Mouse (Mus musculus): ENCODE results near the gene Myl6b. TPM values are rescaled to one million over a fixed set of nuclear protein-coding genes. Genes with fewer than 3 reads are reported as not detected.
A peak's percentile ranks its signal among the peaks of the same experiment; 100 is the strongest.

Gene Myl6b
- total and polyA plus RNA-seq, 3 experiments, result 0.39 to 3.9 (median 2.5) TPM

DNA sequence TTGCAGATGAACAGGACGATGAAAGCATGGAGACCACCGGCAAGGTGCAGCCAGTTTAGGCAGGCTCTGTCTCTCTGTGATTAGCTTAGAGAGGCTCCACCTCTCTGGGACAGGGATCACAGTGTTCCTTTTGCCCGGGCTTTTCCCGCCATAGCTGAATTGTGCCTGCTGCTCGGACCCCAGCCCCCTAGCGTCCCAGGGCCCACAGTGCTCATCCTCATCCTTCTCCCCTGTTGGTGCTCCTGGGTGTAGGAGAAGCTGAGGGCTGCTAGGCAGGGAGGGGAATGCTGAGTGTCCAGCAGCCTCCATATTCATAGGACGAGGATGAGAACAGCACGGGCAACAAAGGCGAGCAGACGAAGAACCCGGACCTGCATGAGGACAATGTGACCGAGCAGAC, 24.1 kb downstream of the Myl6b start:
- no peak overlapping the region for H3K4me2 ChIP-seq (ENCODE audit: insufficient read depth, low read depth, poor library complexity, severe bottlenecking)
- in situ Hi-C loops (cut with MboI; ENCODE audit: low pct_ligation_motif_present, low pct_unique_long_range_greater_than_20kb, low sequenced_read_pairs), result no loop called here
- no peak for TF ChIP-seq SIN3A (IDR thresholded peaks at IDR 0.05; ENCODE audit: low read length)
- TF ChIP-seq IRF4 (IDR thresholded peaks at IDR 0.05; ENCODE audit: low read depth, low read length), result no peak
- no peak for TF ChIP-seq CHD1 (IDR thresholded peaks at IDR 0.05; ENCODE audit: low read depth, low read length)
- TF ChIP-seq PAX5 (IDR thresholded peaks at IDR 0.05; ENCODE audit: low read length), result no peak
- no peak for TF ChIP-seq MEF2A (IDR thresholded peaks at IDR 0.05; ENCODE audit: borderline replicate concordance, low read depth, low read length)
- TF ChIP-seq TBP (conservative IDR thresholded peaks at IDR 0.05; ENCODE audit: low read depth, low read length), result no peak
- H3K4me3 ChIP-seq (replicated peaks in 1 of 3; ENCODE audit: low read depth in 2 of 3, low read length in 2 of 3, poor library complexity in 1 of 3), result no peak overlapping the region
- H3K9me3 ChIP-seq (replicated peaks; ENCODE audit: low read length), result no peaks in the 10 kb centered on the region
- dilution Hi-C loops (cut with MboI; ENCODE audit: extremely low pct_ligation_motif_present, extremely low pct_unique_long_range_greater_than_20kb, low sequenced_read_pairs), result no loop called here
- DNase-seq (ENCODE audit: extremely low read depth), result no peak
- H3K4me1 ChIP-seq (ENCODE audit: control insufficient read depth in 1 of 2, insufficient read depth in 2 of 2), result no peaks in the 10 kb centered on the region
- no peak overlapping the region for H3K9ac ChIP-seq (ENCODE audit: insufficient read depth, low read depth)
- peaks cover 53 to 85% of the 10 kb centered on the region in 2 experiments for H3K36me3 ChIP-seq (replicated peaks in 1 of 2; ENCODE audit: control insufficient read depth in 1 of 2, insufficient read depth in 1 of 2, low read length in 1 of 2)
- no peak overlapping the region for H3K27ac ChIP-seq (ENCODE audit: insufficient read depth, low read depth)
- H3K27me3 ChIP-seq (replicated peaks), result no peaks in the 10 kb centered on the region
- H3K79me2 ChIP-seq (replicated peaks; ENCODE audit: control insufficient read depth, extremely low read depth, insufficient read depth, poor library complexity, severe bottlenecking), result no peaks in the 10 kb centered on the region

DNA sequence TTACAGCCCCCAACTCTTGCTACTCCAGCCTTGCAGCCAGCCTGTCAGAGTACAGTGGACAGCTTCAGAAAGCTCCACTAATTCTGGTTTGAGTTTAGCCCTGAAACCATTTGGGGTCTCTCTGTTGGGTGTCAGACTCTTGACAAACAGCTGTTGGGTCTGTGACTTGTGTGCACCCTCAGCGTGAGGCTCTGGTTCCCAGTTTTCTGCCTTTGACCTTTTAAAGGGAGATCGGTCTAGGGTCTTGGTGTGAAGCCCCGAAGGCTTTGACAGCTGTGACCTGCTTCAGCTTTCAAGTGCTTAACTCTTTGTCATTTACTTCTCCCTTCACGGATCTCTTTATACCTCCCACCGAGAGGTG, 38.2 kb downstream of the Myl6b start:
- Histone ChIP-seq H3K79me2 (replicated peaks; ENCODE audit: control insufficient read depth, extremely low read depth, insufficient read depth, poor library complexity, severe bottlenecking) (peaks cover 16% of the 10 kb centered on the region), H3K9me3 (replicated peaks; ENCODE audit: low read length) (no peaks in the 10 kb centered on the region), H3K27ac (ENCODE audit: insufficient read depth, low read depth) (no peak overlapping the region), H3K36me3 (replicated peaks in 1 of 2; ENCODE audit: control insufficient read depth in 1 of 2, insufficient read depth in 1 of 2, low read length in 1 of 2) (peaks cover 23 to 43% of the 10 kb centered on the region in 2 experiments), H3K27me3 (replicated peaks) (no peaks in the 10 kb centered on the region), H3K4me2 (ENCODE audit: insufficient read depth, low read depth, poor library complexity, severe bottlenecking) (peak overlapping the region; percentile 80), H3K4me1 (ENCODE audit: control insufficient read depth in 1 of 2, insufficient read depth in 2 of 2) (peaks cover 6 to 21% of the 10 kb centered on the region in 2 experiments), H3K9ac (ENCODE audit: insufficient read depth, low read depth) (peak overlapping the region; percentile 97), H3K4me3 (replicated peaks in 1 of 3; ENCODE audit: low read depth in 2 of 3, low read length in 2 of 3, poor library complexity in 1 of 3) (peak overlapping the region; percentile 71 to 82 (median 77))
- DNase-seq (ENCODE audit: extremely low read depth), result no peak
- in situ Hi-C loops (cut with MboI; ENCODE audit: low pct_ligation_motif_present, low pct_unique_long_range_greater_than_20kb, low sequenced_read_pairs), result no loop called here
- TF ChIP-seq CHD1 (IDR thresholded peaks at IDR 0.05; ENCODE audit: low read depth, low read length) (no peak), JUND (conservative IDR thresholded peaks at IDR 0.05; ENCODE audit: low read depth, low read length) (no peak), GABPA (IDR thresholded peaks at IDR 0.05; ENCODE audit: insufficient replicate concordance, low read depth, low read length) (no peak), CHD2 (IDR thresholded peaks at IDR 0.05; ENCODE audit: low read length) (0 out of 2 replicates have a peak, but pooled peaks have one; percentile 4), POLR2A (IDR thresholded peaks at IDR 0.05; ENCODE audit: low read depth, low read length) (no peak)
- dilution Hi-C loops (cut with MboI; ENCODE audit: extremely low pct_ligation_motif_present, extremely low pct_unique_long_range_greater_than_20kb, low sequenced_read_pairs), result no loop called here

DNA sequence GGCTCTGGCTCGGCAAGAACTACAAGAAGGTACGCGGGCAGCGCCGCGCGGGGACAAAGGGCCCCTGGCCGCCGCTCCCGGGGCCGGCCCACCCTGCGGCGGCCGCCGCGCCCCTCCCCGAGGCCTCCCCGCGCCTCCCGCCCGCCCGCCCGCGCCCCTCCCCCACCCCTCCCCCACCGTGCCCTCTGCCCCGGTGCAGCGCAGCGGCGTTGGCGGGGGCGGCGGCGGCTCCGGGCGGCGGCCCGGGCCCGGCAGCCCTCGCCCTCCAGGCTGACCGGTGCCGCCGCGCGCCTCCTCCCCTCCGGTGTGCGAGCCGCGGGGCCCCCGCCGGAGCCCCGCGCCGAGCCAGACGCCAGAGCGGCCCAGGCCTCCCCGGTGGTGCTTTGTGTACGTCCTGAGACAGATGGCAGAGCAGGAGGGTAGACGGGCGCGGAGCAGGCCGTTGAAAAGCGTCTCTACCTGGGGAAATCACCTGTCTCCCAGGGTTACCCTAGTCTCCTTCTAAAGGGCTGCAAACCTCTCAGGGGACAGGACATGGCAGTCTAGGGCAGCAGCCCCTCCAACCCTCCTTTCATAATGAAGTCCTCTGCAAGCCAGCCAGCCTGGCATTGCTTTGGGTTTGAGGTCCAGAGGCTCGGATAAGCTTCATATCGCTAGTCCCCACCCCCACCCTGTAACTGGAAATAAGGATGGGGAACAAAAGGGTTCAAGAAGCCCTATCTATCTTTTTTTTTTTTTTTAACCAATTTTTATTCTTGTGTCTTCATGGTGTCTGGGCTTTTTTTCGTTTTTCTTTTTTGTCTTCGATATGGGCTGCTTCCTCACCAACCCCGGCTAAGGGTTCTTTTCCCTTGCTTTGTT, 38.8 kb downstream of the Myl6b start:
- Histone ChIP-seq H3K36me3 (replicated peaks in 1 of 2; ENCODE audit: control insufficient read depth in 1 of 2, insufficient read depth in 1 of 2, low read length in 1 of 2) (peaks cover 19 to 38% of the 10 kb centered on the region in 2 experiments), H3K9ac (ENCODE audit: insufficient read depth, low read depth) (peak overlapping the region; percentile 97), H3K4me2 (ENCODE audit: insufficient read depth, low read depth, poor library complexity, severe bottlenecking) (peak overlapping the region; percentile 80), H3K79me2 (replicated peaks; ENCODE audit: control insufficient read depth, extremely low read depth, insufficient read depth, poor library complexity, severe bottlenecking) (peaks cover 16% of the 10 kb centered on the region), H3K27ac (ENCODE audit: insufficient read depth, low read depth) (peak overlapping the region; percentile 79; the same call in 1 of the 2 replicates), H3K4me3 (replicated peaks in 1 of 3; ENCODE audit: low read depth in 2 of 3, low read length in 2 of 3, poor library complexity in 1 of 3) (peak overlapping the region; percentile 71 to 82 (median 77)), H3K4me1 (ENCODE audit: control insufficient read depth in 1 of 2, insufficient read depth in 2 of 2) (peaks cover 6 to 27% of the 10 kb centered on the region in 2 experiments), H3K27me3 (replicated peaks) (no peaks in the 10 kb centered on the region), H3K9me3 (replicated peaks; ENCODE audit: low read length) (no peaks in the 10 kb centered on the region)
- DNase-seq (ENCODE audit: extremely low read depth), result peak; percentile 36
- dilution Hi-C loops (cut with MboI; ENCODE audit: extremely low pct_ligation_motif_present, extremely low pct_unique_long_range_greater_than_20kb, low sequenced_read_pairs) (no loop called here), in situ Hi-C loops (cut with MboI; ENCODE audit: low pct_ligation_motif_present, low pct_unique_long_range_greater_than_20kb, low sequenced_read_pairs) (no loop called here)
- TF ChIP-seq RAD21 (IDR thresholded peaks at IDR 0.05; ENCODE audit: low read depth, low read length) (no peak), CHD2 (IDR thresholded peaks at IDR 0.05; ENCODE audit: low read length) (peak; percentile 36; the same call in 1 of the 2 replicates), IRF4 (IDR thresholded peaks at IDR 0.05; ENCODE audit: low read depth, low read length) (no peak), ZNF384 (IDR thresholded peaks at IDR 0.05; ENCODE audit: low read depth, low read length) (no peak), HCFC1 (IDR thresholded peaks at IDR 0.05; ENCODE audit: low read depth, low read length) (no peak), MEF2A (IDR thresholded peaks at IDR 0.05; ENCODE audit: borderline replicate concordance, low read depth, low read length) (no peak), SMC3 (IDR thresholded peaks at IDR 0.05; ENCODE audit: low read depth, low read length) (no peak), ETS1 (conservative IDR thresholded peaks at IDR 0.05; ENCODE audit: low read depth, low read length) (no peak)

All from CH12.LX (cell line).